Mouse (Mus musculus) liver, embryonic 14.5 days (tissue): ENCODE measurements at regions not wholly inside any gene's neighbourhood (a gene's known extent, or its start where the extent isn't known, plus 50 kb on each side); places are given as distances from the start of the nearest gene placed in this dataset.

Source experiments
- ATAC-seq: fragments of 200-750 bp; cut with Nextera tagmentation; 2 replicates; pipeline ENCODE4 v1.8.0; 2017; ENCODE audit warnings: moderate number of reproducible peaks, mild to moderate bottlenecking, moderate library complexity; ENCODE audit not compliant: insufficient read depth
- DNase-seq, 3 experiments: peaks; one replicate each; pipeline ENCODE4 v3.0.0-alpha.2; 2012 to 2013; ENCODE audit warnings: low read depth in 3 of 3, low spot score in 3 of 3
- H3K27ac ChIP-seq: fragments of 300-500 bp; sonication (generic); 2 replicates; pipeline ENCODE4 v1.5.1; 2014; ENCODE audit warnings: moderate library complexity, mild to moderate bottlenecking, control low read depth, inconsistent platforms
- H3K27me3 ChIP-seq: fragments of 300-500 bp; sonication (generic); 2 replicates; pipeline ENCODE4 v1.6.1; 2014; ENCODE audit warnings: mild to moderate bottlenecking, low read length, moderate library complexity; ENCODE audit not compliant: control insufficient read depth, insufficient read depth
- H3K36me3 ChIP-seq: fragments of 300-500 bp; sonication (generic); replicated peaks from 2 replicates; pipeline ENCODE4 v1.6.1; 2014; ENCODE audit warnings: low read depth; ENCODE audit not compliant: control insufficient read depth, insufficient read depth
- H3K4me1 ChIP-seq, 2 experiments: fragments of 200-500 bp in 1 of 2; fragments of 300-500 bp in 1 of 2; sonication (generic) in 1 of 2; replicated peaks; 2 replicates each; pipeline ENCODE4 v1.6.1; 2012 to 2014; ENCODE audit warnings: antibody characterized with exemption in 1 of 2, inconsistent platforms in 1 of 2, low read length in 1 of 2; ENCODE audit not compliant: control insufficient read depth in 2 of 2, insufficient read depth in 2 of 2
- H3K4me2 ChIP-seq: fragments of 300-500 bp; sonication (generic); 2 replicates; pipeline ENCODE4 v1.6.1; 2014; ENCODE audit warnings: low read depth, mild to moderate bottlenecking, control low read depth, moderate library complexity
- H3K4me3 ChIP-seq, 2 experiments: fragments of 200-500 bp in 1 of 2; fragments of 300-500 bp in 1 of 2; sonication (generic) in 1 of 2; 2 replicates each; pipeline ENCODE4 v1.5.1; 2012 to 2014; ENCODE audit warnings: low read depth in 2 of 2, low read length in 2 of 2, mild to moderate bottlenecking in 2 of 2, control low read depth in 1 of 2, inconsistent platforms in 1 of 2, moderate library complexity in 1 of 2; ENCODE audit not compliant: insufficient read depth in 1 of 2
- H3K9ac ChIP-seq: fragments of 300-500 bp; sonication (generic); replicated peaks from 2 replicates; pipeline ENCODE4 v1.6.1; 2014; ENCODE audit warnings: mild to moderate bottlenecking, control low read depth, moderate library complexity
- H3K9me3 ChIP-seq: fragments of 300-500 bp; sonication (generic); 2 replicates; pipeline ENCODE4 v1.6.1; 2016; ENCODE audit warnings: low read length, mixed read lengths; ENCODE audit not compliant: control insufficient read depth
- CTCF ChIP-seq: IDR thresholded peaks from 2 replicates; pipeline ENCODE4 v1.5.1; 2016; ENCODE audit warnings: antibody characterized with exemption, low read depth, control low read depth
- EP300 ChIP-seq: IDR thresholded peaks from 2 replicates; pipeline ENCODE4 v1.6.1; 2016; ENCODE audit warnings: antibody characterized with exemption, low read depth
- WGBS: fragments of 180-500 bp; shearing (Covaris S2); extraction: QIAGEN DNeasy Blood & Tissue Kit; methylation state at CpG from one replicate; pipeline ENCODE4 v1.1.7; 2014; ENCODE audit not compliant: insufficient replicate concordance; 5-methylcytosine and 5-hydroxymethylcytosine counted together

DNA sequence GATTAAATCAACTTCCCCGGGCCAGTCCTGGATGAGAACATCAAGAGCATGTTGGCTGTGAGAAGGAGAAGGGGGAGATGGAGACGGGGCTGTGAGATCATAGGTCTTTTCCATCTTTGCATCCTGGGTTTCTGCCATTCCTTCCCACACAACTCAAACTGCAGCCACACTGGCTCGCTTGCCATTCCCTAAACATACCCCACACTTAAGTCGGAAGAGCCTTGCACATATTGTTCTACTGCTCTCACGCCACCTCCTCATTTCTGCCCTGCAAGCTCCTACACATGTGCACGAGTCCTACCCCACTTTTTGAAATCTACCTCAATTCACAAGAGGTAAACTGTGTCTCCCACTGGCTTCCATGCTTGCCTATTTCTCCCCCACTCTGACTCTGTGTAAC lies 228.3 kb upstream of the Lyplal1 start:
- H3K4me2 ChIP-seq = no peak overlapping the region
- H3K27ac ChIP-seq = no peak overlapping the region
- no peak overlapping the region for H3K4me3 ChIP-seq
- no peak for ATAC-seq
- no peak for DNase-seq
- no peaks in the 10 kb centered on the region for H3K4me1 ChIP-seq
- H3K36me3 ChIP-seq = no peaks in the 10 kb centered on the region
- H3K27me3 ChIP-seq = no peaks in the 10 kb centered on the region
- whole genome bisulfite sequencing = 58% methylated on average over 6 of the region's 6 CpGs
- TF ChIP-seq CTCF (no peak), EP300 (no peak)
- H3K9me3 ChIP-seq = no peaks in the 10 kb centered on the region
- no peak overlapping the region for H3K9ac ChIP-seq

GRCm38 (mm10) chr1:186342931-186343506 lies 225.9 kb upstream of the Lyplal1 start:
- Histone ChIP-seq H3K4me1 (no peaks in the 10 kb centered on the region), H3K9me3 (no peaks in the 10 kb centered on the region), H3K27ac (no peak overlapping the region), H3K36me3 (no peaks in the 10 kb centered on the region), H3K4me2 (no peak overlapping the region), H3K9ac (no peak overlapping the region), H3K27me3 (no peaks in the 10 kb centered on the region), H3K4me3 (no peak overlapping the region)
- ATAC-seq (no peak), DNase-seq (no peak)
- WGBS = 59% methylated on average over 2 of the region's 2 CpGs
- no peak for TF ChIP-seq EP300
- TF ChIP-seq CTCF = no peak

DNA sequence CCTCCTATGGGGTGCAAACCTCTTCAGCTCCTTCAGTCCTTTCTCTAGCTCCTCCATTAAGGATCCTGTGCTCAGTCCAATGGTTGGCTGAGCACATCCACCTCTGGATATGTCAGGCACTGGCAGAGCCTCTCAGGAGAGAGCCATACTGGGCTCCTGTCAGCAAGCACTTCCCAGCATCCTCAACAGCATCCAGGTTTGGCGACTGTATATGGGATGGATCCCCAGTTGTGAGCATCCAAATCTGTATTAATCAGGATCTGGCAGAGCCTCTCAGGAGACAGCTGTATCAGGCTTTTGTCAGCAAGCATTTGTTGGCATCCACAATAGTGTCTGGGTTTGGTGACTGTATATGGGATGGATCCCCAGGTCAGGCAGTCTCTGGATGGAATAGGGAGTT lies 225.3 kb upstream of the Lyplal1 start:
- Histone ChIP-seq H3K4me2 (no peak overlapping the region), H3K4me1 (no peaks in the 10 kb centered on the region), H3K9ac (no peak overlapping the region), H3K36me3 (no peaks in the 10 kb centered on the region), H3K9me3 (no peaks in the 10 kb centered on the region), H3K27me3 (no peaks in the 10 kb centered on the region), H3K27ac (no peak overlapping the region), H3K4me3 (no peak overlapping the region)
- no peak for ATAC-seq
- TF ChIP-seq CTCF (no peak), EP300 (no peak)
- 64% methylated on average over 1 of the region's 1 CpGs for WGBS
- no peak for DNase-seq

GRCm38 (mm10) chr1:186341878-186342277 lies 224.8 kb upstream of the Lyplal1 start:
- no peak for DNase-seq
- H3K4me1 ChIP-seq = no peaks in the 10 kb centered on the region
- no peak overlapping the region for H3K9ac ChIP-seq
- no peak overlapping the region for H3K4me3 ChIP-seq
- no peak overlapping the region for H3K27ac ChIP-seq
- no peaks in the 10 kb centered on the region for H3K36me3 ChIP-seq
- WGBS = 46% methylated on average over 3 of the region's 3 CpGs
- no peaks in the 10 kb centered on the region for H3K9me3 ChIP-seq
- H3K4me2 ChIP-seq = no peak overlapping the region
- H3K27me3 ChIP-seq = no peaks in the 10 kb centered on the region
- no peak for ATAC-seq
- TF ChIP-seq CTCF = no peak
- TF ChIP-seq EP300 = no peak

DNA sequence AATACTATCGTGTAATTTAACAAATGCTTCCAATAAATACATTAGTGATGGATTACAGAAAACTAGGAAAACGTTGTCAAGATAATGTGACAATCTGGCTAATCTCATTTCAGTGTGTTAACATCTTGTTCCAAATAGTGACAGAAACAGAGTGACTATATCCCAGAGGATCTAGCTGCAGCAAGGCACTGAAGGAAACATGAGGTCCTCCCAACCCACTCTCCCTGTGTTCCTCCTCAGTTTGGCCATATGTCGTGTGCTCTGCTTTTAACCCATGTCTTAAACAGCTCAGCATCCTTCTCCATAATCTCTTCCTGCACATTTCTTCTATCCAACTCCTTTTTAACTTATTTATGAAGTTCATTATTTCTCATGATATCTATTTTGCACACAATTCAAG lies 223.6 kb upstream of the Lyplal1 start:
- H3K27ac ChIP-seq = no peak overlapping the region
- no peaks in the 10 kb centered on the region for H3K27me3 ChIP-seq
- DNase-seq = no peak
- no peak overlapping the region for H3K4me2 ChIP-seq
- H3K4me3 ChIP-seq = no peak overlapping the region
- no peaks in the 10 kb centered on the region for H3K9me3 ChIP-seq
- no peaks in the 10 kb centered on the region for H3K36me3 ChIP-seq
- no peaks in the 10 kb centered on the region for H3K4me1 ChIP-seq
- ATAC-seq = no peak
- no peak for TF ChIP-seq EP300
- no peak for TF ChIP-seq CTCF
- WGBS = 59% methylated on average over 3 of the region's 3 CpGs
- no peak overlapping the region for H3K9ac ChIP-seq
